ENCODE assay signal across 23 mouse cellular contexts in genomic region chr3:139169740-139170139, GRCm38 (mm10). TPM values are rescaled to one million over a fixed set of nuclear protein-coding genes. Genes with fewer than 3 reads are reported as not detected.
DNase-seq lines count a peak whose midpoint lies in the region; ATAC-seq and TF ChIP-seq lines count a peak whose summit lies in the region.
"Had no signal": no experiment of that assay in that cellular context is flagged by ENCODE, and none has a peak within 500 bp of the region (broad histone marks: within the 10 kb centered on the region; RNA-seq: fewer than 3 reads in every experiment).

No protein-coding gene starts in this region.

- TF ChIP-seq POLR2A in brain, embryonic 14.5 days (IDR thresholded peaks at IDR 0.05; ENCODE audit: borderline replicate concordance, extremely low read depth, insufficient read depth, insufficient read length, poor library complexity, severe bottlenecking): no peak

- no peaks in the 10 kb centered on the region for H3K36me3 ChIP-seq in forebrain, postnatal 0 days (ENCODE audit: insufficient read depth)
- no peaks in the 10 kb centered on the region for H3K36me3 ChIP-seq in forebrain, embryonic 12.5 days (replicated peaks)
- H3K36me3 ChIP-seq: embryonic facial prominence, embryonic 12.5 days; heart, embryonic 15.5 days; hindbrain, embryonic 15.5 days had no signal

- H3K4me3 ChIP-seq in forebrain, postnatal 0 days (ENCODE audit: low read depth, low read length): no peak overlapping the region
- H3K4me3 ChIP-seq in forebrain, embryonic 12.5 days (replicated peaks): no peak overlapping the region
- H3K4me3 ChIP-seq: embryonic facial prominence, embryonic 12.5 days; heart, adult 2 months; heart, embryonic 15.5 days; hindbrain, embryonic 15.5 days had no signal

- peak overlapping the region; percentile 24; the same call in 1 of the 2 replicates for H3K27ac ChIP-seq in forebrain, postnatal 0 days (ENCODE audit: low read depth, low read length)
- no peak overlapping the region for H3K27ac ChIP-seq in forebrain, embryonic 12.5 days
- H3K27ac ChIP-seq: embryonic facial prominence, embryonic 12.5 days; heart, adult 2 months; heart, embryonic 15.5 days; hindbrain, embryonic 15.5 days had no signal

- no peaks in the 10 kb centered on the region for H3K27me3 ChIP-seq in forebrain, postnatal 0 days (ENCODE audit: insufficient read depth, low read length)
- no peaks in the 10 kb centered on the region for H3K27me3 ChIP-seq in forebrain, embryonic 12.5 days
- H3K27me3 ChIP-seq: embryonic facial prominence, embryonic 12.5 days; heart, embryonic 15.5 days; hindbrain, embryonic 15.5 days had no signal

- H3K9me3 ChIP-seq in forebrain, postnatal 0 days (ENCODE audit: low read length): no peaks in the 10 kb centered on the region
- H3K9me3 ChIP-seq in forebrain, embryonic 12.5 days: no peaks in the 10 kb centered on the region
- H3K9me3 ChIP-seq: embryonic facial prominence, embryonic 12.5 days; heart, embryonic 15.5 days; hindbrain, embryonic 15.5 days had no signal

- DNase-seq in forebrain, postnatal 0 days: no peak
- peak; percentile 7 for DNase-seq in layer of hippocampus, adult 9-11 months
- no peak for DNase-seq in layer of hippocampus, adult 8-10 months (ENCODE audit: low spot score in 2 of 2)
- peak; percentile 35 for DNase-seq in brain, adult 2 months (ENCODE audit: low read depth, low spot score)
- peak; percentile 41 for DNase-seq in brain, embryonic 14.5 days (ENCODE audit: low read depth)
- no peak for DNase-seq in right cerebral cortex, postnatal 36 days (ENCODE audit: low spot score in 2 of 2)
- DNase-seq: adrenal gland, adult 2 months; adrenal gland, postnatal 36 days; cerebellum, adult 11-12 months; cerebellum, adult 9-10 months; cerebellum, postnatal 25 days; gastrocnemius, postnatal 14 days; heart, adult 2 months; heart, postnatal 14 days had no signal

- 0 out of 2 replicates have a peak, but pooled peaks cover 6% of the 10 kb centered on the region for H3K4me1 ChIP-seq in forebrain, postnatal 0 days (ENCODE audit: insufficient read depth)
- H3K4me1 ChIP-seq in forebrain, embryonic 12.5 days: peaks cover 5% of the 10 kb centered on the region
- H3K4me1 ChIP-seq: embryonic facial prominence, embryonic 12.5 days; heart, embryonic 15.5 days had no signal

- 8% methylated on average over 1 of the region's 1 CpGs for WGBS in forebrain, postnatal 0 days
- WGBS in forebrain, embryonic 12.5 days: 54% methylated on average over 1 of the region's 1 CpGs

- H3K9ac ChIP-seq in forebrain, postnatal 0 days: no peak overlapping the region
- no peak overlapping the region for H3K9ac ChIP-seq in forebrain, embryonic 12.5 days
- H3K9ac ChIP-seq: embryonic facial prominence, embryonic 12.5 days; heart, embryonic 15.5 days; hindbrain, embryonic 15.5 days had no signal

- ATAC-seq in forebrain, postnatal 0 days: no peak; the same call in 1 of the 2 replicates
- ATAC-seq in forebrain, embryonic 12.5 days (ENCODE audit: low FRiP score): no peak
- ATAC-seq: intestine, embryonic 16.5 days had no signal

- no peak overlapping the region for H3K4me2 ChIP-seq in forebrain, postnatal 0 days (ENCODE audit: low read depth)
- no peak overlapping the region for H3K4me2 ChIP-seq in forebrain, embryonic 12.5 days
- H3K4me2 ChIP-seq: embryonic facial prominence, embryonic 12.5 days; heart, embryonic 11.5 days; heart, embryonic 15.5 days; hindbrain, embryonic 15.5 days had no signal

- TF ChIP-seq CTCF in forebrain, postnatal 0 days (IDR thresholded peaks at IDR 0.05; ENCODE audit: low read depth): no peak
- TF ChIP-seq CTCF in brain, embryonic 14.5 days (IDR thresholded peaks at IDR 0.05; ENCODE audit: borderline replicate concordance, extremely low read depth, insufficient read depth, insufficient read length): no peak

RNA-seq across cellular contexts. Expression of gene Stpg2, which starts 35.8 kb away (rescaled TPM):
- total RNA-seq in forebrain, postnatal 0 days (2014; rRNA removed): 0.19 TPM in 1 of 2 replicates, not detected in the other
- polyA plus RNA-seq in forebrain, postnatal 0 days (2015; fragmentation: Nextera tagmentation; extraction: Ambion mirVana): not detected in 2 replicates
- polyA plus RNA-seq in forebrain, embryonic 12.5 days (2016; fragmentation: Nextera tagmentation; extraction: Ambion mirVana): 0.06 and 0.23 TPM in 2 replicates
- total RNA-seq in layer of hippocampus, adult 8-10 months (2022): under 1 TPM in 3 of 4 experiments, not detected in 1; 0.13 to 0.25 (median 0.16) TPM
- 0.03 and 0.04 TPM in 2 replicates for polyA plus RNA-seq in brain, embryonic 14.5 days (2012; rRNA removed)
- total RNA-seq: adrenal gland, adult 2 months; ES-E14; gastrocnemius, adult 18-20 months; gastrocnemius, postnatal 14 days; heart, adult 2 months; heart, postnatal 14 days; hematopoietic stem cell, adult 5-6 weeks had no signal
- polyA plus RNA-seq: adrenal gland, adult 2 months; heart, adult 2 months; heart, embryonic 11.5 days; intestine, embryonic 16.5 days had no signal

Comparison
In these comparisons a context has a peak if more than half of its experiments do, and no peak if none do; other contexts are left out.
1. DNase-seq: peak in layer of hippocampus, adult 9-11 months (single experiment), brain, adult 2 months (single experiment) and brain, embryonic 14.5 days (single experiment); none in forebrain, postnatal 0 days (single experiment), layer of hippocampus, adult 8-10 months (0 of 2) and right cerebral cortex, postnatal 36 days (0 of 2).